Mouse (Mus musculus) brain, embryonic 14.5 days (tissue): Measurements from ENCODE around the gene Ptp4a2. TPM values are rescaled to one million over a fixed set of nuclear protein-coding genes. Genes with fewer than 3 reads are reported as not detected.

Experiments used
- DNase-seq: peaks from one replicate; pipeline ENCODE4 v3.0.0-alpha.2; 2011; ENCODE audit warnings: low read depth
- CTCF ChIP-seq: fragments of 200-500 bp; IDR thresholded peaks from 2 replicates; pipeline ENCODE4 v1.5.1; 2012; ENCODE audit warnings: inconsistent platforms, mild to moderate bottlenecking, moderate library complexity, borderline replicate concordance; ENCODE audit not compliant: insufficient read depth, insufficient read length; ENCODE audit errors: extremely low read depth
- POLR2A ChIP-seq: fragments of 200-500 bp; IDR thresholded peaks from 2 replicates; pipeline ENCODE4 v1.6.1; 2012; ENCODE audit warnings: mild to moderate bottlenecking, inconsistent platforms, borderline replicate concordance; ENCODE audit not compliant: poor library complexity, insufficient read depth, insufficient read length, severe bottlenecking; ENCODE audit errors: extremely low read depth
- polyA plus RNA-seq: library from polyadenylated mRNA; depleted of rRNA; stranded (reverse); fragments of >200 nt; gene quantifications from 2 replicates; pipeline ENCODE4 v1.2.3, GENCODE M21; 2012

Gene Ptp4a2
- polyA plus RNA-seq, 1 experiment = 106 TPM

DNA sequence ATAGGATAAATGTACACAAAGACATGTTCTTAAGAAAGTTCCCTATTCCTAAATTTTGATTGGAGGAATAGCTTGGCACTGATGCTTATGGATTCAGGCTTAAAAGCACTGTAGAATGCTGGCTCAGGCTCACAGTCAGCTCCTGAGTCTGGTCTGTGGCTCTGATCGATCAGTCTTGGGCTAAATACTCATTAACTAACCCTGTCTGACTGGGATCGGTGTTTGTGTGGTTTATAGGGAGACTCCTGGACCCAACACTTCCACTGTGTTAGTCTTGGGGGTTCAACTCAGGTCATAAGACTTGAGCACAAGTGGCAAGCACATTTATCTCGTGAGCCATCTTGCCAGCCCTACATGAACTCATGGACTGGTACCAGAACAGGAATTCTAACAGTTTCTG, 6.0 kb upstream of the Ptp4a2 start:
- TF ChIP-seq CTCF (no peak), POLR2A (no peak)
- no peak for DNase-seq

DNA sequence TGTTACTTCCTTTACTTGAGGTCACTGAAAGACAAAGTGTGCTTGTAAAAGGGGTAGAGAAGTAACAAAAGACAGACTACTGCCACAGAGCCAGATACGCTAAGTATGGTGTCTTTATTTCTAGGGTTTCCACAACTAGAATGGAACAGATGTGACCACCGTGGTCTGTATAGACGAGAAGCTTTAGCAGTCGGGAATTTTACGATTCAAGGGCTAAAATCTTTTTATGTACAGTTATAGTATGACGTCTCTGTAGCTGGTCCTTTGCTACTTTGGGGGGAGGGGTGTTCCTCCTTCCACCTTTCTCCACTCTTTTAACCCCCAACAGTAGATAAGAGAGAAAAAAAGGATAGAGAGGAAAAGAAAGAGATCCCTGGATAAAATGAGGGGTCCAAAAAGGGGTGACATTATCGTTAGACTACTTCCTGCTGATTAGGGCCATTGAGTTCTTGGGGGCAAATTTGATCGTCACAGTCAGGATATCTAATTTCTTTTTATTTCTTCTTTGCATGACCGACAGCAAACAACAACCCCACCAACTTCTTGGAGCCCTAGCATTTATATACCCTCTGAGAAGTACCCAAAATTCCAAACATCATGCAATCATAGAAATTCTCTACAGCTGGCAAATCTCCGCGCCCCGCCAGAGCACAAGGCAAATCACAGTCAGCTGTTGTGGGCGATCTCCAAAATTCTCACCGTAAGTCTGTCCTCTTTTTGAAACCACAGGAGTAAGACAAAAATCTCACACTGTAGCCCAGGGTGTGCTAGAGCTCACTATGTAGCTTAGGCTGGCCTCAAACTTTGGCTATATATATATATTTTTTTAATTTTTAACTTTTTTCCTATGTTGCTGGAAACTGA, 818 bp downstream of the Ptp4a2 start:
- no peak for TF ChIP-seq POLR2A
- TF ChIP-seq CTCF = no peak

DNA sequence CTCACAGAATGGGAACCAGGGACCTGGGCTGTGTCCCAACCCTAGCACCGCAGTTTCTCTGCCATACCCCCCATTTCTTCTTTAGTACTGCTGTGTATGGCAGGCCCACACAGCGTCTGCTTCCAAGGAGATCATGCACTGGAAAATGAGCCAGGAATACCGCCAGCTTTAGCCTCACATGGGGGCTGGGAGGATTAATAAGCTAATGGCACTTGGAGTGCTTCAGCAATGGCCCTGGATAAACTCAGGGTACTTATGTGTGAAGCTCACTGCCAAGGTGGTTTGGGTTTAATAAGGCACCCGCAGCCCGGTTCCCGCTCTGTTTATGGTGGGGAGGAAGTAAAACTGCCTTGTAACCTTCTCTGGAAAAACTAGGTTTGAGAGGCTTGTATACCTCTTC, 6.6 kb downstream of the Ptp4a2 start:
- DNase-seq = peak; percentile 76

More for the DNA sequence above, 818 bp downstream of the Ptp4a2 start:
- DNase-seq = no peak

DNA sequence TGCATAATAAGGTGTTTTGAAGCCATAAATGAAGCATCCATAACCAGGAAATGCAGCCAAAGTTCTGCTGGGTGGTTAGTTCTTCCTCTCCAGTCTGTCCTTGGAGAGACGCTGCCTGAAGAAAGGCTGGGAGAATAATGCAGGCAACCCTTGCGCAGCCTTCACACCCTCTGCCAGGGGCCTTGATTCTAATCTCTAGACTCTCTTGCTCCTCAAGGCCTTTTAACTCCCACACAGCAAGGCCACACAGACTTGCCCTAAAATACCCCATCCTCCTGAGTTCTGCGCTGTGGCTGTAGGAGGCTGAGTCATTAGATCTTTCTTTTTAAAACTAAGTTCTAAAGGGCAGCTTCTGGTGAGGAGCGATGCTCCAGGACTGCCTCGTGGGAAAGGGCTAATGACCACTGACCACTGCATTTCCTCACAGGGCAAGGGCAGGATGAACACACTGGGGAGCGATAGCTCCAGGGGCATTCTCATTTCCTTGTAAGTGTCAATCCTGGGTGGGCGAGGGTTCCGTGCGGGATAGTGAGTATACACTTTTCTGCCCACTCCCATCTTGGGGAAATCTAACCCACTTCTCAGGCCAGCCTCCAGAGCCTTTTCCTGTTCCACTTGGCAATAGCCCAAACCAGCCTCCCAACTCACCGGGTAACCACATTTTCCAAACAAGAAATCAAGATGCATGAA, 7.6 kb downstream of the Ptp4a2 start:
- TF ChIP-seq CTCF (no peak), POLR2A (no peak)
- no peak for DNase-seq

More for the DNA sequence above, 6.6 kb downstream of the Ptp4a2 start:
- TF ChIP-seq POLR2A (no peak), CTCF (no peak)

DNA sequence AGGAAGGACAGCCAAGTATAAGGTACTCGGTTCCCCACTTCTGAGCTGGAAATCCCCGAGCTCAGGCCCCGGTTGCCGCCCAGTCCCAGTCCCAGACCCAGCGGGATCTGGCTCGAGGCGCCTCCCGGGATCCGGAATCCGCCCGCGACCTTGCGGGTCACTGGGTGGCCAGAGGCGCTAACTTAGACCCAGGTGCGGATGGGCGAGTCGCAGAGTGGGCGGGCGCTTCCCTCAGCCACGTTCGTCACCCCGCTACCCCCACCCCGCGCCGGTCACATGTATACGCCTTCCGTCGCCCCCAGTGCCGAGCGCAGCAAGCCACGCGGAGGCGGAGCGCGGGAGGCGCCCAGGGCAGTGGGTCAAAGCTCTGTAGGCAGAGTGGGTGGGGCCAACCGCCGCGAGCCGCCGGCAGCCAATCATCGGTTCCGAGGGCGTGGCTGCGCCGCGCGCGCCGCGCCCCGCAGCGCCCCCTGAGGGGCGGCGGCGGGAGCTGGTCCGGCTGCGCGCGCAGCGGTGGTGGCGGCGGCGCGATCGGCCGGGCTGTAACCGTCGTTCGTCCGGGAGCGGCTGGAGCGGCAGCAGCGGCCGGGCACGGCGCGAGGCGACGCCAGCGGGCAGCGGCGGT, 8.8 kb downstream of the Ptp4a2 start:
- DNase-seq = peak; percentile 96
- TF ChIP-seq CTCF (peak; percentile 39; the same call in 1 of the 2 replicates), POLR2A (peak; percentile 97)

DNA sequence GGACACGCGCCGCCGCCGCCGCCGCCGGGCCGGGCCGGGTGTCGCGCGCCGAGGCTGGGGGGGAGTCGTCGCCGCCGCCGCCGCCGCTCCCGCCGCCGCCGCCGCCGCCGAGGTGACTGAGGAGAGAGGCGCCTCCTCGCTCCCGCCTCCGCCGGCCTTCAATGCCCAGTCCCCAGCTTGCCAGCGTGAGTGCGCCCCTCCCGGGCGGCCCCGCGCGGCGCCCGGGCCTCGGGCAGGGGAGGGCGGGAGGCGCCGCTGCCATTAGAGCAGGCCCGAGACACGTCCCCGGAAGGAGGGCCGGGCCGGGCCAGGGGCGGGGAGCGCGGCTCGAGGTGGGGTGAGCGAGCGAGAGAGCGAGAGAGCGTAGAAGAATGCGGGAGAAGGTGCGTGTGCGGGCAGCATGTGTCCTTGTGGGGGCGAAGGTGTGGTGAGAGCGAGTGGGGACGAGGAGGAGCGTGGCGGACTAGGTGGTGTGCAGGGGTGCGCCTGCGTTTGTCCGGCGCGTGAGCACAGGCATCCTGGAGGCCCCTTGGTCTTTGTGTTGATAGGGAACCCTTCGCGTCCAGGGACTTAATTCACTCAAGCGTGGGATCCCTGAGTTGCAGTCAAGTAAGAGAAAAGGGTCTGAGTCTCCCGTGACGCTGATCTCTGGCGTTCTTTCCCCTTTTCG, 9.5 kb downstream of the Ptp4a2 start:
- DNase-seq = peak; percentile 81
- TF ChIP-seq POLR2A = no peak
- no peak for TF ChIP-seq CTCF

DNA sequence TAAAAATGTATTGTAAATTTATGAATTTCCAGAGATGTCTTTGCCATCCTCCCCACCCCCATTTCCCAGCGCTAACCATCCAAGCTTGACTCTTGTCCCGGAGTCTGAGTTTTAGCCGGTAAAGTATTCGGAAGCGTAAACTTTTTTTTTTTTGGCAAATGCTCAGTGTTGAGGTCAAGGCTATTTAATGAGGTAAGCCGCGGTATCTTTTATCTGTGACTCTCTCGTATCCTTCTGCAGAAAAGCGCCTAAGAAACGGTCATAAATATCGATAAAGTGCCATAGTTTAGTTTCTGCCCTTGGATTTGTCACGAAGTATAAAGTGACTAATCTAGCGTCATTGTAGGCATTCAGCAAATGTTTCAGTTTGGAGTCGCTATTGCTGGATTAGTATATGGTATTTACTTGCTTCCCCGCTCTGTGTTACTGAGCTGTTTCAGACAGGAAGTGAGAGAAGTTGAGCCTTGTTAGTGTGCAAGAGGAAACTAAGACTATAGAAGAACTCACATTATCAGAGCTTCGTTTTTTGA, 10.1 kb downstream of the Ptp4a2 start:
- DNase-seq = peak; percentile 47
- no peak for TF ChIP-seq POLR2A
- TF ChIP-seq CTCF = no peak

DNA sequence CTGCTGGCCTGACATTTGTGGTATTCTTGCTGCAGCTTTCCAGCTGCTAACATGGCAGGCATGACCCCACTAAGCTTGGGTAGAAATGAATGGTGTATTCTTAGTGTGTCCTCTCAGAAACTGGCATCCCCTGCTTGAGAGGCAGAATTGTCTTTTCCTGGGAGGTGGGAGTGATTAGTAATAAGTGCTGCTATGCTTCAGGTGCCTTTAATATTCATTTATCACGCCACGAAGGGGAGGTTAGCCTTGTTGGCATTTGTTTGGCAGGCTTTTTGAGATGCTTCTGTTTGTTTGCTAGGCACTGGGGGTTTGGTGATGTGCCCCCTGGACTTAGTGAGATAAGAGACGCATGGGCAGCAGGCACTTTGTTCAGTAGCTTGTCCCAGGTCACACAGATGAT, 11.3 kb downstream of the Ptp4a2 start:
- TF ChIP-seq CTCF (no peak), POLR2A (no peak)
- no peak for DNase-seq

DNA sequence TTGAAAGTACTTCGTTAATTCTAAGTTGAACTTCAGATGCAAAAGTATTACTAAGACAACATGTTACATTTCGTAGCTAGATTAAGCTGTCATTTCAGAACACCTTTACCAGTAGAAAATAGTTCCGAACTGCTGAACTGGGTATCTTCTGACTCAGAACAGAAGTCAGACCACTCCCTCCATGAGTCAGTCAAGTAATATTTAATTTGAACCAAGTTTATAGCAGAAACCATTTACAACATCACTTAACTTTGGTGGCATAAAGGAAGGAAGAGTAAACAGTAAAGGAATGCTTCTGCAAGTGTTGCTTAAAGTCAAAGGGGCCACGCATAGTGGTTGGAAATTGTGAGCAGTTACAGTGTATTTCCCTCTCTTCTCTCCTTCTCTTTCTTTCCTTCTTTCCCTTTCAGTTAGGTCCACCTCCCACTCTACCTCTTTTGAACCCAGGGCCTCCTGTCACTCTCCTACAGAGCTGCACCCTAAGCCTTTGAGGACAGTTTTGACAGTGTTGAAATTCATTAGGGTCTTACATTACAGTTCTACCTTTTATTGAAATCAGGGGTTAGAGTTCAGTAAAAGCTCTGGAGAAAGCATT, 12.3 kb downstream of the Ptp4a2 start:
- TF ChIP-seq CTCF (no peak), POLR2A (no peak)
- DNase-seq = no peak

DNA sequence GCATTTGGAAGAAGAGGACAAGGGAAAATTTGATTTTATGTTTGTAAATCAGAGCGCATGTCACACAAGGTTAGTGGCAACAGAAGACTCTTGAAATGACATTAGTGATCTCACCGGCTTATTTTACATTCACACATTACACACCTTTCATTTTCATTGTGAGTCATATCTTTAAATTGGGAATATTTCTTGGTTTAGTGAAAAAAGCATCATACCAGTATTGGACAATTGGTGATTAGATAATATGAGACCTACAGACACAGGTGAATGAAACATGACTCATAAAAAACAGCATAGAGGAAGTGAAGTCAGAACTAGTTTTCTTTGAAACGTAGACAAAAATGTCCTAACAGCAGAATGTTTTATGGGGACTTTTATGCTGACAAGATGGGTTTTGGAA, 16.6 kb downstream of the Ptp4a2 start:
- no peak for TF ChIP-seq POLR2A
- no peak for TF ChIP-seq CTCF
- no peak for DNase-seq
